Mouse (Mus musculus) forebrain, postnatal 0 days (tissue): ENCODE results near the gene Manbal. TPM values are rescaled to one million over a fixed set of nuclear protein-coding genes. Genes with fewer than 3 reads are reported as not detected.
A peak's percentile ranks its signal among the peaks of the same experiment; 100 is the strongest.

ENCODE experiments used
- ATAC-seq: fragments of 200-750 bp; cut with Nextera tagmentation; 2 replicates; pipeline ENCODE4 v1.8.0; 2017; ENCODE audit warnings: mild to moderate bottlenecking, moderate library complexity
- DNase-seq: peaks from one replicate; pipeline ENCODE4 v3.0.0-alpha.2; 2015
- H3K27ac ChIP-seq: fragments of 300-500 bp; sonication (generic); 2 replicates; pipeline ENCODE4 v1.5.1; 2014; ENCODE audit warnings: low read depth, mild to moderate bottlenecking, antibody characterized with exemption, low read length, moderate library complexity, mixed read lengths
- H3K27me3 ChIP-seq: fragments of 300-500 bp; sonication (generic); 2 replicates; pipeline ENCODE4 v1.6.1; 2014; ENCODE audit warnings: mild to moderate bottlenecking, low read length, mixed read lengths; ENCODE audit not compliant: insufficient read depth
- H3K36me3 ChIP-seq: fragments of 300-500 bp; sonication (generic); 2 replicates; pipeline ENCODE4 v1.6.1; 2014; ENCODE audit warnings: mild to moderate bottlenecking, moderate library complexity; ENCODE audit not compliant: insufficient read depth
- H3K4me1 ChIP-seq: fragments of 300-500 bp; sonication (generic); 2 replicates; pipeline ENCODE4 v1.6.1; 2014; ENCODE audit warnings: antibody characterized with exemption; ENCODE audit not compliant: insufficient read depth
- H3K4me2 ChIP-seq: fragments of 300-500 bp; sonication (generic); 2 replicates; pipeline ENCODE4 v1.6.1; 2014; ENCODE audit warnings: low read depth, mild to moderate bottlenecking, moderate library complexity
- H3K4me3 ChIP-seq: fragments of 300-500 bp; sonication (generic); 2 replicates; pipeline ENCODE4 v1.5.1; 2014; ENCODE audit warnings: low read depth, low read length, mixed read lengths
- H3K9ac ChIP-seq: fragments of 300-500 bp; sonication (generic); 2 replicates; pipeline ENCODE4 v1.6.1; 2014; ENCODE audit warnings: mild to moderate bottlenecking
- H3K9me3 ChIP-seq: fragments of 300-500 bp; sonication (generic); 2 replicates; pipeline ENCODE4 v1.6.1; 2016; ENCODE audit warnings: low read length
- CTCF ChIP-seq: sonication (generic); IDR thresholded peaks from 2 replicates; pipeline ENCODE4 v1.5.1; 2016; ENCODE audit warnings: antibody characterized with exemption, control low read depth, low read depth
- WGBS: fragments of 180-500 bp; shearing (Covaris S2); extraction: QIAGEN DNeasy Blood & Tissue Kit; methylation state at CpG from one replicate; pipeline ENCODE4 v1.1.7; 2014; 5-methylcytosine and 5-hydroxymethylcytosine counted together
- polyA plus RNA-seq: library from polyadenylated mRNA; unstranded; fragments of >200 nt; fragmentation: Nextera tagmentation; extraction: Ambion mirVana; gene quantifications from 2 replicates; pipeline ENCODE4 v1.2.1, GENCODE M21; 2015
- total RNA-seq: library from RNA; depleted of rRNA; stranded (reverse); fragments of >200 nt; gene quantifications from 2 replicates; pipeline ENCODE4 v1.2.3, GENCODE M21; 2014

The Manbal gene
- total and polyA plus RNA-seq, 2 experiments from 2014 or later = 73.6 to 139 TPM

- H3K36me3 ChIP-seq = 0 out of 2 replicates have a peak, but pooled peaks cover 4% of the 10 kb centered on the region
- ATAC-seq (peak; percentile 47), DNase-seq (no peak)
- no peak overlapping the region for H3K4me2 ChIP-seq
- H3K27ac ChIP-seq = no peak overlapping the region
- H3K4me1 ChIP-seq = no peaks in the 10 kb centered on the region
- H3K4me3 ChIP-seq = no peak overlapping the region
- WGBS = 59% methylated on average over 5 of the region's 5 CpGs
- no peaks in the 10 kb centered on the region for H3K27me3 ChIP-seq
- TF ChIP-seq CTCF = no peak
- H3K9ac ChIP-seq = no peak overlapping the region
- no peaks in the 10 kb centered on the region for H3K9me3 ChIP-seq
Measured at GRCm38 (mm10) chr2:157332059-157332458, 35.3 kb upstream of the Manbal start.

- peaks cover 13% of the 10 kb centered on the region for H3K4me1 ChIP-seq
- DNase-seq (peak; percentile 77), ATAC-seq (no peak)
- no peaks in the 10 kb centered on the region for H3K27me3 ChIP-seq
- no peaks in the 10 kb centered on the region for H3K9me3 ChIP-seq
- H3K4me3 ChIP-seq = no peak overlapping the region
- WGBS = 20% methylated on average over 5 of the region's 5 CpGs
- TF ChIP-seq CTCF = peak; percentile 83
- no peak overlapping the region for H3K27ac ChIP-seq
- no peaks in the 10 kb centered on the region for H3K36me3 ChIP-seq
- H3K9ac ChIP-seq = no peak overlapping the region
- H3K4me2 ChIP-seq = no peak overlapping the region
Measured at GRCm38 (mm10) chr2:157338663-157339062, 28.7 kb upstream of the Manbal start.

GRCm38 (mm10) chr2:157339532-157339931 is 27.9 kb upstream of the Manbal start:
- peak overlapping the region; percentile 18; the same call in 1 of the 2 replicates for H3K9ac ChIP-seq
- DNase-seq = no peak
- H3K4me3 ChIP-seq = no peak overlapping the region

GRCm38 (mm10) chr2:157340221-157340741 is 27.1 kb upstream of the Manbal start:
- DNase-seq (peak; percentile 77), ATAC-seq (peak; percentile 77)
- H3K4me1 ChIP-seq = peaks cover 13% of the 10 kb centered on the region
- no peaks in the 10 kb centered on the region for H3K36me3 ChIP-seq
- no peak overlapping the region for H3K4me2 ChIP-seq
- no peaks in the 10 kb centered on the region for H3K27me3 ChIP-seq
- H3K4me3 ChIP-seq = no peak overlapping the region
- TF ChIP-seq CTCF = no peak
- WGBS = 9% methylated on average over 7 of the region's 7 CpGs
- H3K9ac ChIP-seq = no peak overlapping the region
- no peaks in the 10 kb centered on the region for H3K9me3 ChIP-seq
- peak overlapping the region; percentile 70 for H3K27ac ChIP-seq

More at GRCm38 (mm10) chr2:157339532-157339931, 27.9 kb upstream of the Manbal start:
- no peak for TF ChIP-seq CTCF
- H3K27me3 ChIP-seq = no peaks in the 10 kb centered on the region
- H3K9me3 ChIP-seq = no peaks in the 10 kb centered on the region
- peak overlapping the region; percentile 70 for H3K27ac ChIP-seq
- ATAC-seq = no peak
- 39% methylated on average over 7 of the region's 7 CpGs for WGBS
- H3K36me3 ChIP-seq = no peaks in the 10 kb centered on the region
- peaks cover 13% of the 10 kb centered on the region for H3K4me1 ChIP-seq
- H3K4me2 ChIP-seq = no peak overlapping the region

GRCm38 (mm10) chr2:157341554-157342270 is 25.7 kb upstream of the Manbal start:
- no peaks in the 10 kb centered on the region for H3K9me3 ChIP-seq
- WGBS = 29% methylated on average over 11 of the region's 11 CpGs
- H3K36me3 ChIP-seq = no peaks in the 10 kb centered on the region

GRCm38 (mm10) chr2:157342328-157342926 is 25.0 kb upstream of the Manbal start:
- Histone ChIP-seq H3K4me2 (no peak overlapping the region), H3K27ac (peak overlapping the region; percentile 75), H3K36me3 (no peaks in the 10 kb centered on the region), H3K4me3 (no peak overlapping the region), H3K4me1 (peaks cover 17% of the 10 kb centered on the region), H3K9me3 (no peaks in the 10 kb centered on the region), H3K9ac (peak overlapping the region; percentile 15; the same call in 1 of the 2 replicates), H3K27me3 (no peaks in the 10 kb centered on the region)
- 29% methylated on average over 5 of the region's 5 CpGs for WGBS
- no peak for TF ChIP-seq CTCF
- no peak for ATAC-seq
- DNase-seq = peak; percentile 49

More at GRCm38 (mm10) chr2:157341554-157342270, 25.7 kb upstream of the Manbal start:
- Histone ChIP-seq H3K27ac (peak overlapping the region; percentile 75), H3K4me1 (peaks cover 13% of the 10 kb centered on the region), H3K27me3 (no peaks in the 10 kb centered on the region), H3K9ac (peak overlapping the region; percentile 15; the same call in 1 of the 2 replicates), H3K4me3 (no peak overlapping the region), H3K4me2 (no peak overlapping the region)
- DNase-seq = peak; percentile 95
- peak; percentile 95 for TF ChIP-seq CTCF
- peak; percentile 78 for ATAC-seq

- no peaks in the 10 kb centered on the region for H3K36me3 ChIP-seq
- ATAC-seq = no peak
- no peak overlapping the region for H3K9ac ChIP-seq
- no peaks in the 10 kb centered on the region for H3K27me3 ChIP-seq
- peaks cover 24% of the 10 kb centered on the region for H3K4me1 ChIP-seq
- no peak for TF ChIP-seq CTCF
- no peak for DNase-seq
- no peak overlapping the region for H3K4me3 ChIP-seq
- 74% methylated on average over 6 of the region's 6 CpGs for WGBS
- no peak overlapping the region for H3K4me2 ChIP-seq
- peak overlapping the region; percentile 36; the same call in 1 of the 2 replicates for H3K27ac ChIP-seq
- no peaks in the 10 kb centered on the region for H3K9me3 ChIP-seq
Measured at GRCm38 (mm10) chr2:157343337-157343736, 24.1 kb upstream of the Manbal start.
